Mouse (Mus musculus): Measurements from ENCODE around the gene 1700016H13Rik. TPM values are rescaled to one million over a fixed set of nuclear protein-coding genes. Genes with fewer than 3 reads are reported as not detected.

1700016H13Rik gene
- polyA plus RNA-seq, 1 experiment from 2014 or later = 0.35 TPM

- no peak for ATAC-seq (replicated peaks; ENCODE audit: extremely low read depth, insufficient read depth, low FRiP score)
- Histone ChIP-seq H3K4me3 (ENCODE audit: low read length) (no peak overlapping the region), H3K27me3 (ENCODE audit: control insufficient read depth, insufficient read depth, low read length) (no peaks in the 10 kb centered on the region), H3K4me1 (ENCODE audit: control insufficient read depth, insufficient read depth, low read length) (peaks cover 41% of the 10 kb centered on the region), H3K36me3 (ENCODE audit: control insufficient read depth, insufficient read depth) (no peaks in the 10 kb centered on the region), H3K27ac (ENCODE audit: low read length) (no peak overlapping the region), H3K9me3 (replicated peaks; ENCODE audit: control insufficient read depth, low read length) (no peaks in the 10 kb centered on the region), H3K9ac (ENCODE audit: low read length) (no peak overlapping the region), H3K4me2 (ENCODE audit: low read depth, low read length) (no peak overlapping the region)
- WGBS = 79% methylated on average over 5 of the region's 5 CpGs
These were observed 31.0 kb downstream of the 1700016H13Rik start for GRCm38 (mm10) chr5:103624831-103625230.

GRCm38 (mm10) chr5:103622321-103622720 is 33.5 kb downstream of the 1700016H13Rik start:
- Histone ChIP-seq H3K27ac (ENCODE audit: low read length) (no peak overlapping the region), H3K27me3 (ENCODE audit: control insufficient read depth, insufficient read depth, low read length) (no peaks in the 10 kb centered on the region), H3K36me3 (ENCODE audit: control insufficient read depth, insufficient read depth) (no peaks in the 10 kb centered on the region), H3K4me1 (ENCODE audit: control insufficient read depth, insufficient read depth, low read length) (peaks cover 25% of the 10 kb centered on the region), H3K9ac (ENCODE audit: low read length) (no peak overlapping the region), H3K4me2 (ENCODE audit: low read depth, low read length) (no peak overlapping the region), H3K9me3 (replicated peaks; ENCODE audit: control insufficient read depth, low read length) (no peaks in the 10 kb centered on the region), H3K4me3 (ENCODE audit: low read length) (no peak overlapping the region)
- WGBS = 73% methylated on average over 5 of the region's 5 CpGs
- no peak for ATAC-seq (replicated peaks; ENCODE audit: extremely low read depth, insufficient read depth, low FRiP score)

- no peaks in the 10 kb centered on the region for H3K9me3 ChIP-seq (replicated peaks; ENCODE audit: control insufficient read depth, low read length)
- H3K9ac ChIP-seq (ENCODE audit: low read length) = no peak overlapping the region
- peak; percentile 75 for ATAC-seq (replicated peaks; ENCODE audit: extremely low read depth, insufficient read depth, low FRiP score)
- peaks cover 22% of the 10 kb centered on the region for H3K4me1 ChIP-seq (ENCODE audit: control insufficient read depth, insufficient read depth, low read length)
- no peaks in the 10 kb centered on the region for H3K27me3 ChIP-seq (ENCODE audit: control insufficient read depth, insufficient read depth, low read length)
- 34% methylated on average over 12 of the region's 12 CpGs for WGBS
- no peak overlapping the region for H3K4me3 ChIP-seq (ENCODE audit: low read length)
- no peaks in the 10 kb centered on the region for H3K36me3 ChIP-seq (ENCODE audit: control insufficient read depth, insufficient read depth)
- peak overlapping the region; percentile 18 for H3K4me2 ChIP-seq (ENCODE audit: low read depth, low read length)
- peak overlapping the region; percentile 73 for H3K27ac ChIP-seq (ENCODE audit: low read length)
These were observed 35.4 kb downstream of the 1700016H13Rik start for GRCm38 (mm10) chr5:103620301-103620973.

GRCm38 (mm10) chr5:103617191-103617590 is 38.6 kb downstream of the 1700016H13Rik start:
- Histone ChIP-seq H3K4me1 (ENCODE audit: control insufficient read depth, insufficient read depth, low read length) (peaks cover 21% of the 10 kb centered on the region), H3K4me2 (ENCODE audit: low read depth, low read length) (no peak overlapping the region), H3K4me3 (ENCODE audit: low read length) (no peak overlapping the region), H3K27me3 (ENCODE audit: control insufficient read depth, insufficient read depth, low read length) (no peaks in the 10 kb centered on the region), H3K36me3 (ENCODE audit: control insufficient read depth, insufficient read depth) (no peaks in the 10 kb centered on the region), H3K27ac (ENCODE audit: low read length) (no peak overlapping the region), H3K9ac (ENCODE audit: low read length) (no peak overlapping the region), H3K9me3 (replicated peaks; ENCODE audit: control insufficient read depth, low read length) (no peaks in the 10 kb centered on the region)
- 84% methylated on average over 9 of the region's 9 CpGs for WGBS
- no peak for ATAC-seq (replicated peaks; ENCODE audit: extremely low read depth, insufficient read depth, low FRiP score)

DNA sequence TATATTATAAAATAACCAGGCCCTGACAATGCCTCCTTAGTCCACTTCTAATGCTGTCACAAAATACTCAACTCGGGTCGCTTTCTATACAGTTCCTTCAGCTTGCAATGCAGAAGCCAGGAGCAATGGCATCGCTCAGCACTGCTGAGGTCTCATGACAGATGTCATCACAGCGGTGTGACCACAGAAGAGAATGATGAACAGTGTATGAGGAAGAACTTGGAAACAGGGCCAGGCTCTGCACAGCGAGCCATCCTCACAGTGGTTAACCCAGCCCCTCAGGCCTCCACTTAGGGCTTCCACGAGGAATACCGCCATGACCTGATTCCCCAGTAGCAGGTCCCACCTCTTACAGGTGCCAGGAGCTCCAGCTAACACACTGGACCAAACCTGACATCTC is 41.5 kb downstream of the 1700016H13Rik start:
- no peaks in the 10 kb centered on the region for H3K36me3 ChIP-seq (ENCODE audit: control insufficient read depth, insufficient read depth)
- H3K27me3 ChIP-seq (ENCODE audit: control insufficient read depth, insufficient read depth, low read length) = no peaks in the 10 kb centered on the region
- no peak overlapping the region for H3K27ac ChIP-seq (ENCODE audit: low read length)
- no peak overlapping the region for H3K4me3 ChIP-seq (ENCODE audit: low read length)
- no peak overlapping the region for H3K4me2 ChIP-seq (ENCODE audit: low read depth, low read length)
- ATAC-seq (replicated peaks; ENCODE audit: extremely low read depth, insufficient read depth, low FRiP score) = no peak
- H3K9ac ChIP-seq (ENCODE audit: low read length) = no peak overlapping the region
- H3K4me1 ChIP-seq (ENCODE audit: control insufficient read depth, insufficient read depth, low read length) = no peaks in the 10 kb centered on the region
- H3K9me3 ChIP-seq (replicated peaks; ENCODE audit: control insufficient read depth, low read length) = no peaks in the 10 kb centered on the region
- WGBS = 79% methylated on average over 7 of the region's 7 CpGs

DNA sequence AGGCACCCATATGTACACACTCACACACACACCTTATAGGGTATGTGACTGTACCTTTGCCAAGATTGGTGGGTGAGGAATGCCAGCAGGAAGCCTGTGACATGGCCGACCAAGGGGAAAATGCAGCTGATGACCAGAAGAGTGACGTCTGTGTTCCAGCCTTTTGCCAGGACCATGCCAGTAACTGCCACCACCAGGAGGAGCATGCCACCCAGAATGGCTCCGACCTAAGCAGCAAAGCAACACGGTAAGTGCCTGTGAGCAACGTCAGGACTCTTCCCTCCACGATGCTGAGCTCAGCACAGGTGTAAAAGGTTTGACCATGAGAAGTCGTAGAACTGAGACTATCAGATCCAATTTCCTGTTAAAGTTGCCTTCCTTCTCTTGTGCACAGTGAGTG is 43.5 kb downstream of the 1700016H13Rik start:
- Histone ChIP-seq H3K27me3 (ENCODE audit: control insufficient read depth, insufficient read depth, low read length) (no peaks in the 10 kb centered on the region), H3K4me2 (ENCODE audit: low read depth, low read length) (no peak overlapping the region), H3K9me3 (replicated peaks; ENCODE audit: control insufficient read depth, low read length) (no peaks in the 10 kb centered on the region), H3K4me1 (ENCODE audit: control insufficient read depth, insufficient read depth, low read length) (no peaks in the 10 kb centered on the region), H3K9ac (ENCODE audit: low read length) (no peak overlapping the region), H3K27ac (ENCODE audit: low read length) (no peak overlapping the region), H3K36me3 (ENCODE audit: control insufficient read depth, insufficient read depth) (no peaks in the 10 kb centered on the region), H3K4me3 (ENCODE audit: low read length) (no peak overlapping the region)
- ATAC-seq (replicated peaks; ENCODE audit: extremely low read depth, insufficient read depth, low FRiP score) = no peak
- 68% methylated on average over 7 of the region's 7 CpGs for whole genome bisulfite sequencing

GRCm38 (mm10) chr5:103610856-103611472 is 44.8 kb downstream of the 1700016H13Rik start:
- H3K4me2 ChIP-seq (ENCODE audit: low read depth, low read length) = no peak overlapping the region
- H3K27ac ChIP-seq (ENCODE audit: low read length) = no peak overlapping the region
- H3K9me3 ChIP-seq (replicated peaks; ENCODE audit: control insufficient read depth, low read length) = no peaks in the 10 kb centered on the region
- H3K27me3 ChIP-seq (ENCODE audit: control insufficient read depth, insufficient read depth, low read length) = no peaks in the 10 kb centered on the region
- no peak overlapping the region for H3K9ac ChIP-seq (ENCODE audit: low read length)
- no peak overlapping the region for H3K4me3 ChIP-seq (ENCODE audit: low read length)
- ATAC-seq (replicated peaks; ENCODE audit: extremely low read depth, insufficient read depth, low FRiP score) = 0 out of 2 replicates have a peak, but pooled peaks have one; percentile 45
- no peaks in the 10 kb centered on the region for H3K36me3 ChIP-seq (ENCODE audit: control insufficient read depth, insufficient read depth)
- WGBS = 78% methylated on average over 10 of the region's 10 CpGs
- no peaks in the 10 kb centered on the region for H3K4me1 ChIP-seq (ENCODE audit: control insufficient read depth, insufficient read depth, low read length)

- Histone ChIP-seq H3K4me1 (ENCODE audit: control insufficient read depth, insufficient read depth, low read length) (no peaks in the 10 kb centered on the region), H3K27ac (ENCODE audit: low read length) (no peak overlapping the region), H3K36me3 (ENCODE audit: control insufficient read depth, insufficient read depth) (no peaks in the 10 kb centered on the region), H3K9ac (ENCODE audit: low read length) (no peak overlapping the region), H3K27me3 (ENCODE audit: control insufficient read depth, insufficient read depth, low read length) (no peaks in the 10 kb centered on the region), H3K4me3 (ENCODE audit: low read length) (no peak overlapping the region), H3K4me2 (ENCODE audit: low read depth, low read length) (no peak overlapping the region), H3K9me3 (replicated peaks; ENCODE audit: control insufficient read depth, low read length) (no peaks in the 10 kb centered on the region)
- no peak for ATAC-seq (replicated peaks; ENCODE audit: extremely low read depth, insufficient read depth, low FRiP score)
- WGBS = 48% methylated on average over 5 of the region's 5 CpGs
These were observed 45.7 kb downstream of the 1700016H13Rik start for GRCm38 (mm10) chr5:103610148-103610547.

DNA sequence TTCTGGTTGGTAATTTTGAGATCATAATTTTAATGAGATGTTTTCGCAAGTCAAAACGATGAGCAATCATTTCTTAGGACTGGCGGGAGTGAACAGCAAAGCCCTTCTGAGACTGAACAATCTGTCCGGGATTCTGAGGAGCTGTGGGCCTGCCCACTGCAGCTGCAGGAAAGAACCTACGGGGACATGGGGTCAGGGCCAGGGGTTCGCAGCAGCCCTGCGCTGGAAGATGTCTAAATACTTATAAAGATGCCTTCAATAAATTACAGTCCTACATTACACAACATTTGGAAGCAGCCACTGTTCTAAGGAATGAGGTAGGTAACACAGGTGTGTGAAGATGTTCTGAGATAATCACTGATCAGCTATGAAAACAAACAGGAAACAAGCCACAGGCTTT is 50.1 kb downstream of the 1700016H13Rik start:
- no peak for ATAC-seq (replicated peaks; ENCODE audit: extremely low read depth, insufficient read depth, low FRiP score)

More for the DNA sequence above, 50.1 kb downstream of the 1700016H13Rik start:
- no peak overlapping the region for H3K4me3 ChIP-seq (ENCODE audit: low read length)
- WGBS = 86% methylated on average over 7 of the region's 7 CpGs
- no peak overlapping the region for H3K4me2 ChIP-seq (ENCODE audit: low read depth, low read length)
- no peaks in the 10 kb centered on the region for H3K36me3 ChIP-seq (ENCODE audit: control insufficient read depth, insufficient read depth)
- no peaks in the 10 kb centered on the region for H3K9me3 ChIP-seq (replicated peaks; ENCODE audit: control insufficient read depth, low read length)
- H3K27me3 ChIP-seq (ENCODE audit: control insufficient read depth, insufficient read depth, low read length) = no peaks in the 10 kb centered on the region
- no peak overlapping the region for H3K9ac ChIP-seq (ENCODE audit: low read length)
- H3K27ac ChIP-seq (ENCODE audit: low read length) = no peak overlapping the region
- no peaks in the 10 kb centered on the region for H3K4me1 ChIP-seq (ENCODE audit: control insufficient read depth, insufficient read depth, low read length)

Data from heart, embryonic 16.5 days (tissue).